Mouse (Mus musculus) fibroblast of lung, adult 2 months (primary cell): ENCODE measurements at regions not wholly inside any gene's neighbourhood (a gene's known extent, or its start where the extent isn't known, plus 50 kb on each side); places are given as distances from the start of the nearest gene placed in this dataset.
A peak's percentile ranks its signal among the peaks of the same experiment; 100 is the strongest.
"Not testable (repeated sequence)": the region's sequence is repeated elsewhere in the genome, so short reads cannot be mapped to it uniquely, and the experiment has no call there.

Experiments used
- DNase-seq: peaks from one replicate; pipeline ENCODE4 v3.0.0-alpha.2; 2011; ENCODE audit warnings: low read depth

- no peak for DNase-seq
Measured at GRCm38 (mm10) chr8:113916649-113917048, 68.1 kb upstream of the Adamts18 start.

GRCm38 (mm10) chr8:113917197-113917596 lies 68.7 kb upstream of the Adamts18 start:
- DNase-seq = no peak

- DNase-seq = no peak
Measured at GRCm38 (mm10) chr8:113920306-113920705, 71.8 kb upstream of the Adamts18 start.

GRCm38 (mm10) chr8:113923381-113923780 lies 74.8 kb upstream of the Adamts18 start:
- no peak for DNase-seq

GRCm38 (mm10) chr8:113953721-113954120 lies 105.2 kb upstream of the Adamts18 start:
- DNase-seq = no peak

GRCm38 (mm10) chr8:113956439-113957043 lies 108.0 kb upstream of the Adamts18 start:
- DNase-seq = no peak

- no peak for DNase-seq
Measured at GRCm38 (mm10) chr8:113957821-113958220, 109.3 kb upstream of the Adamts18 start.

- no peak for DNase-seq
Measured at GRCm38 (mm10) chr8:113975810-113976209, 127.3 kb upstream of the Adamts18 start.

GRCm38 (mm10) chr8:113976626-113977025 lies 128.1 kb upstream of the Adamts18 start:
- DNase-seq = no peak

GRCm38 (mm10) chr8:113977072-113977471 lies 128.5 kb upstream of the Adamts18 start:
- no peak for DNase-seq

GRCm38 (mm10) chr8:113978946-113979345 lies 130.4 kb upstream of the Adamts18 start:
- DNase-seq = no peak

- no peak for DNase-seq
Measured at GRCm38 (mm10) chr8:113979837-113980236, 131.3 kb upstream of the Adamts18 start.

- no peak for DNase-seq
Measured at GRCm38 (mm10) chr8:113981339-113981738, 132.8 kb upstream of the Adamts18 start.

- DNase-seq = peak; percentile 27
Measured at GRCm38 (mm10) chr8:113984845-113985244, 136.3 kb upstream of the Adamts18 start.

- DNase-seq = no peak
Measured at GRCm38 (mm10) chr8:113985471-113985870, 136.9 kb upstream of the Adamts18 start.

- DNase-seq = no peak
Measured at GRCm38 (mm10) chr8:113985948-113986347, 137.4 kb upstream of the Adamts18 start.

GRCm38 (mm10) chr8:113990718-113991117 lies 142.2 kb upstream of the Adamts18 start:
- DNase-seq = peak; percentile 26

GRCm38 (mm10) chr8:113998881-113999280 lies 134.5 kb upstream of the Nudt7 start:
- DNase-seq = no peak

GRCm38 (mm10) chr8:114001674-114002073 lies 131.7 kb upstream of the Nudt7 start:
- no peak for DNase-seq

GRCm38 (mm10) chr8:114004436-114004835 lies 128.9 kb upstream of the Nudt7 start:
- no peak for DNase-seq

GRCm38 (mm10) chr8:114006587-114006986 lies 126.8 kb upstream of the Nudt7 start:
- DNase-seq = no peak

GRCm38 (mm10) chr8:114007103-114007502 lies 126.3 kb upstream of the Nudt7 start:
- DNase-seq = no peak

GRCm38 (mm10) chr8:114018364-114018763 lies 115.0 kb upstream of the Nudt7 start:
- DNase-seq = no peak

GRCm38 (mm10) chr8:114030141-114030540 lies 103.2 kb upstream of the Nudt7 start:
- DNase-seq = not testable (repeated sequence)
